Mouse (Mus musculus) Patski (cell line): ENCODE data around the gene Snrpc. TPM values are rescaled to one million over a fixed set of nuclear protein-coding genes. Genes with fewer than 3 reads are reported as not detected.

Source experiments
- ATAC-seq: fragments of 100-300 bp; one replicate; pipeline ENCODE4 v1.8.0; 2021
- CTCF ChIA-PET: fragments of 350-600 bp; sonication (Branson Sonifier 250); formaldehyde crosslinking; loops from one replicate; lab custom pipeline; 2022; ENCODE audit warnings: inconsistent platforms; lab: Charles Lee
- POLR2A ChIA-PET: fragments of 350-600 bp; sonication (Branson Sonifier 250); formaldehyde crosslinking; loops from one replicate; lab custom pipeline; 2022; ENCODE audit warnings: antibody characterized with exemption, inconsistent platforms; lab: Charles Lee
- DNase-seq: peaks from one replicate; pipeline ENCODE4 v3.0.0-alpha.2; 2011; ENCODE audit warnings: low read depth, low spot score
- H3K27me3 ChIP-seq: fragments of 371-371 bp; one replicate; pipeline ENCODE4 v1.5.1; 2021
- CTCF ChIP-seq: fragments of 100-300 bp; IDR thresholded peaks from one replicate; pipeline ENCODE4 v1.5.1; 2021
- in situ Hi-C: fragments of 300-500 bp; cut with MboI; formaldehyde crosslinking; loops from 3 replicates; pipeline ENCODE4 v1.11.1; 2018; ENCODE audit warnings: low pct_unique_long_range_greater_than_20kb, mixed read lengths
- polyA plus RNA-seq: library from polyadenylated mRNA; unstranded; gene quantifications from one replicate; pipeline ENCODE4 v1.2.3, GENCODE M21; 2021

The Snrpc gene
- polyA plus RNA-seq, 1 experiment from 2014 or later: 84.3 TPM

- no peak for ATAC-seq
- in situ Hi-C loops: no loop called here
- CTCF ChIA-PET: no interaction called here
- no peak for DNase-seq
- no peaks in the 10 kb centered on the region for H3K27me3 ChIP-seq
- no peak for TF ChIP-seq CTCF
- POLR2A ChIA-PET: no interaction called here
Measured at GRCm38 (mm10) chr17:27865461-27865860, 27.5 kb downstream of the Snrpc start.

- ChIA-PET CTCF (no interaction called here), POLR2A (no interaction called here)
- DNase-seq (no peak), ATAC-seq (no peak)
- no peaks in the 10 kb centered on the region for H3K27me3 ChIP-seq
- in situ Hi-C loops: no loop called here
- TF ChIP-seq CTCF: no peak
Measured at GRCm38 (mm10) chr17:27866737-27867136, 28.8 kb downstream of the Snrpc start.

GRCm38 (mm10) chr17:27871851-27872250 lies 33.9 kb downstream of the Snrpc start:
- CTCF ChIA-PET: no interaction called here
- no peak for TF ChIP-seq CTCF
- in situ Hi-C loops: no loop called here
- no peak for DNase-seq
- POLR2A ChIA-PET: no interaction called here
- H3K27me3 ChIP-seq: no peaks in the 10 kb centered on the region
- no peak for ATAC-seq

GRCm38 (mm10) chr17:27873583-27873982 lies 35.6 kb downstream of the Snrpc start:
- no peak for ATAC-seq
- CTCF ChIA-PET: no interaction called here
- in situ Hi-C loops: no loop called here
- H3K27me3 ChIP-seq: no peaks in the 10 kb centered on the region
- no peak for DNase-seq
- POLR2A ChIA-PET: no interaction called here
- no peak for TF ChIP-seq CTCF

GRCm38 (mm10) chr17:27874510-27874909 lies 36.6 kb downstream of the Snrpc start:
- ATAC-seq: no peak
- in situ Hi-C loops: no loop called here
- no peak for DNase-seq
- H3K27me3 ChIP-seq: no peaks in the 10 kb centered on the region
- no peak for TF ChIP-seq CTCF
- ChIA-PET POLR2A (no interaction called here), CTCF (no interaction called here)

- no peaks in the 10 kb centered on the region for H3K27me3 ChIP-seq
- ChIA-PET CTCF (interaction anchor here (0.7 kb wide), 1 partner anchor 24 kb away, joined by 3 read pairs; no protein-coding TSS in a partner anchor), POLR2A (no interaction called here)
- no peak for TF ChIP-seq CTCF
- ATAC-seq (no peak), DNase-seq (no peak)
- in situ Hi-C loops: no loop called here
Measured at GRCm38 (mm10) chr17:27881518-27881917, 43.6 kb downstream of the Snrpc start.

- in situ Hi-C loops: no loop called here
- POLR2A ChIA-PET: no interaction called here
- CTCF ChIA-PET: no interaction called here
- DNase-seq (no peak), ATAC-seq (no peak)
- TF ChIP-seq CTCF: no peak
- H3K27me3 ChIP-seq: no peaks in the 10 kb centered on the region
Measured at GRCm38 (mm10) chr17:27883129-27883528, 45.2 kb downstream of the Snrpc start.

- in situ Hi-C loops: no loop called here
- H3K27me3 ChIP-seq: no peaks in the 10 kb centered on the region
- ATAC-seq: no peak
- POLR2A ChIA-PET: no interaction called here
- no peak for DNase-seq
- CTCF ChIA-PET: no interaction called here
- no peak for TF ChIP-seq CTCF
Measured at GRCm38 (mm10) chr17:27883994-27884393, 46.0 kb downstream of the Snrpc start.

- H3K27me3 ChIP-seq: no peaks in the 10 kb centered on the region
- TF ChIP-seq CTCF: no peak
- CTCF ChIA-PET: interaction anchor here (1.3 kb wide), 1 partner anchor 8 kb away, joined by 3 read pairs; no protein-coding TSS in a partner anchor
- ATAC-seq (no peak), DNase-seq (no peak)
- in situ Hi-C loops: no loop called here
- POLR2A ChIA-PET: no interaction called here
Measured at GRCm38 (mm10) chr17:27886499-27887210, 48.7 kb downstream of the Snrpc start.

Other genes with a start within 250 kb of the Snrpc start
- 196 TPM for gene Nudt3, start 214.7 kb upstream of the Snrpc start, polyA plus RNA-seq
- 1.7 TPM for gene RPS10-NUDT3, start 202.9 kb upstream of the Snrpc start, polyA plus RNA-seq
- gene Rps10, start 201.5 kb upstream of the Snrpc start, polyA plus RNA-seq: 1,510 TPM
- 0.05 TPM for gene Pacsin1, start 182.6 kb upstream of the Snrpc start, polyA plus RNA-seq
- not detected for gene Spdef, start 109.2 kb upstream of the Snrpc start, polyA plus RNA-seq
- gene D17Wsu92e, start 17.5 kb upstream of the Snrpc start, polyA plus RNA-seq: 105 TPM
- 17.4 TPM for gene Uhrf1bp1, start 18.3 kb downstream of the Snrpc start, polyA plus RNA-seq
- 15.3 TPM for gene Anks1, start 71.2 kb downstream of the Snrpc start, polyA plus RNA-seq
- 48.0 TPM for gene Taf11, start 71.7 kb downstream of the Snrpc start, polyA plus RNA-seq
- 0.05 TPM for gene Tcp11, start 242.5 kb downstream of the Snrpc start, polyA plus RNA-seq